Mouse (Mus musculus): Measurements from ENCODE around the gene Cdk5. TPM values are rescaled to one million over a fixed set of nuclear protein-coding genes. Genes with fewer than 3 reads are reported as not detected.
A peak's percentile ranks its signal among the peaks of the same experiment; 100 is the strongest.

The Cdk5 gene
- polyA plus RNA-seq, 1 experiment from 2014 or later: 29.3 TPM

- H3K9ac ChIP-seq (ENCODE audit: low read length): peak overlapping the region; percentile 85
- peak overlapping the region; percentile 97 for H3K4me2 ChIP-seq (replicated peaks; ENCODE audit: low read depth)
- no peaks in the 10 kb centered on the region for H3K9me3 ChIP-seq (ENCODE audit: control insufficient read depth, low read length)
- no peaks in the 10 kb centered on the region for H3K27me3 ChIP-seq (ENCODE audit: control insufficient read depth, insufficient read depth, low read length)
- H3K4me1 ChIP-seq (replicated peaks; ENCODE audit: control insufficient read depth, insufficient read depth): no peaks in the 10 kb centered on the region; the same call in 1 of the 2 replicates
- TF ChIP-seq CTCF (IDR thresholded peaks at IDR 0.05; ENCODE audit: low read depth): 0 out of 2 replicates have a peak, but pooled peaks have one; percentile 3
- TF ChIP-seq EP300 (optimal IDR thresholded peaks at IDR 0.05): no peak
- H3K27ac ChIP-seq (replicated peaks): peak overlapping the region; percentile 40; the same call in 1 of the 2 replicates
- 19% methylated on average over 5 of the region's 5 CpGs for WGBS
- no peaks in the 10 kb centered on the region for H3K36me3 ChIP-seq (ENCODE audit: control insufficient read depth, insufficient read depth, low read length)
- peak overlapping the region; percentile 79 for H3K4me3 ChIP-seq (ENCODE audit: low read depth, low read length)
- no peak for DNase-seq (ENCODE audit: low spot score)
- no peak for ATAC-seq (ENCODE audit: low FRiP score, low TSS enrichment)
Observed at GRCm38 (mm10) chr5:24453283-24453984, 30.1 kb upstream of the Cdk5 start.

GRCm38 (mm10) chr5:24452691-24453233 is 29.4 kb upstream of the Cdk5 start:
- under 1% methylated on average over 28 of the region's 29 CpGs for WGBS
- no peaks in the 10 kb centered on the region for H3K27me3 ChIP-seq (ENCODE audit: control insufficient read depth, insufficient read depth, low read length)
- ATAC-seq (ENCODE audit: low FRiP score, low TSS enrichment): no peak
- H3K36me3 ChIP-seq (ENCODE audit: control insufficient read depth, insufficient read depth, low read length): no peaks in the 10 kb centered on the region
- TF ChIP-seq CTCF (IDR thresholded peaks at IDR 0.05; ENCODE audit: low read depth) (no peak), EP300 (optimal IDR thresholded peaks at IDR 0.05) (no peak)
- peak overlapping the region; percentile 79 for H3K4me3 ChIP-seq (ENCODE audit: low read depth, low read length)
- H3K4me1 ChIP-seq (replicated peaks; ENCODE audit: control insufficient read depth, insufficient read depth): no peaks in the 10 kb centered on the region; the same call in 1 of the 2 replicates
- H3K4me2 ChIP-seq (replicated peaks; ENCODE audit: low read depth): peak overlapping the region; percentile 97
- DNase-seq (ENCODE audit: low spot score): no peak
- peak overlapping the region; percentile 92 for H3K27ac ChIP-seq (replicated peaks)
- H3K9ac ChIP-seq (ENCODE audit: low read length): peak overlapping the region; percentile 85
- no peaks in the 10 kb centered on the region for H3K9me3 ChIP-seq (ENCODE audit: control insufficient read depth, low read length)

GRCm38 (mm10) chr5:24452030-24452690 is 28.8 kb upstream of the Cdk5 start, which contains the start of gene Agap3:
Gene Agap3 (plus strand): TSS chr5:24452177.
- H3K36me3 ChIP-seq (ENCODE audit: control insufficient read depth, insufficient read depth, low read length): no peaks in the 10 kb centered on the region
- H3K9ac ChIP-seq (ENCODE audit: low read length): peak within 1 kb of the TSS; percentile 85
- whole genome bisulfite sequencing: under 1% methylated on average over 68 of the region's 85 CpGs
- DNase-seq (ENCODE audit: low spot score) (peak; percentile 48), ATAC-seq (ENCODE audit: low FRiP score, low TSS enrichment) (no peak; the same call in 1 of the 2 replicates)
- TF ChIP-seq EP300 (optimal IDR thresholded peaks at IDR 0.05) (no peak), CTCF (IDR thresholded peaks at IDR 0.05; ENCODE audit: low read depth) (no peak)
- no peaks in the 10 kb centered on the region for H3K27me3 ChIP-seq (ENCODE audit: control insufficient read depth, insufficient read depth, low read length)
- H3K4me3 ChIP-seq (ENCODE audit: low read depth, low read length): peak within 1 kb of the TSS; percentile 79
- H3K9me3 ChIP-seq (ENCODE audit: control insufficient read depth, low read length): no peaks in the 10 kb centered on the region
- H3K4me1 ChIP-seq (replicated peaks; ENCODE audit: control insufficient read depth, insufficient read depth): no peaks in the 10 kb centered on the region; the same call in 1 of the 2 replicates
- peak within 1 kb of the TSS; percentile 97 for H3K4me2 ChIP-seq (replicated peaks; ENCODE audit: low read depth)
- peak within 1 kb of the TSS; percentile 92 for H3K27ac ChIP-seq (replicated peaks)

GRCm38 (mm10) chr5:24451264-24452029 is 28.1 kb upstream of the Cdk5 start:
- H3K4me3 ChIP-seq (ENCODE audit: low read depth, low read length): peak overlapping the region; percentile 79
- TF ChIP-seq EP300 (optimal IDR thresholded peaks at IDR 0.05) (no peak), CTCF (IDR thresholded peaks at IDR 0.05; ENCODE audit: low read depth) (no peak)
- ATAC-seq (ENCODE audit: low FRiP score, low TSS enrichment): peak; percentile 75
- no peaks in the 10 kb centered on the region; the same call in 1 of the 2 replicates for H3K4me1 ChIP-seq (replicated peaks; ENCODE audit: control insufficient read depth, insufficient read depth)
- peak overlapping the region; percentile 85 for H3K9ac ChIP-seq (ENCODE audit: low read length)
- DNase-seq (ENCODE audit: low spot score): peak; percentile 91
- no peaks in the 10 kb centered on the region for H3K27me3 ChIP-seq (ENCODE audit: control insufficient read depth, insufficient read depth, low read length)
- no peaks in the 10 kb centered on the region for H3K9me3 ChIP-seq (ENCODE audit: control insufficient read depth, low read length)
- H3K36me3 ChIP-seq (ENCODE audit: control insufficient read depth, insufficient read depth, low read length): no peaks in the 10 kb centered on the region
- WGBS: 3% methylated on average over 51 of the region's 66 CpGs
- H3K27ac ChIP-seq (replicated peaks): peak overlapping the region; percentile 92
- H3K4me2 ChIP-seq (replicated peaks; ENCODE audit: low read depth): peak overlapping the region; percentile 97

DNA sequence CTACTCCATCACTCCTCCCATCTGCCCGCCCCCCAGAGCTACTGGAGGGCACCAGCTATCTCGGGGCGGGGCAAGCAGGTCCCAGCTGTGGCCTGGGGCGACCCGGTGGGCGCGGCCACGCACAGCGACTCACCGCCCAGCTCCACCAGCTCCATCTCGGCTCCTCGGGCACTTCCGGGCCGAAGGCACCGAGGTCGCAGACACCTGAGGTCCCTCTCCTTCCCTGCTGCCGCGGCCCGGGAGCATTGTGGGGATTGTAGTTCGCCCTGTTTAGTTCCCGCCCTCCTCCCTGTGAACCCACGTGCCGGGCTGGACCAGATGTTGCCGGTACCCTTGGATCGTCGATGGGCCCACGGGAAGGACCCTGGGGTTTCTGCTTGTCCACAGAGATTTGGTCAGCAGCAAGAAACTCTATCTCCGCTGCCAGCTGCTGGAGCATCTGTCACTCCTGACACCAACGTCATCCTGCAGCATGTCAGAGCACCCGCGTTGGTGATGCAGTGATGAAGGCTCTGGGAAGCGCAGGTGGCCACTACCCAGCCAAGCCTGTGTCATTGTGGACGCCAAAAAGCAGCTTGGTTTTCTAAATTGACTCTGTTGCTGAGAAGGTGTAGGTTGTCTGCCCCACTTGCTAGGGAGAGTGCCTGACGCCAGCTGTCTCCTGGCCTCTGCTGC is 24.4 kb upstream of the Cdk5 start, which contains the start of gene Tmub1:
Gene Tmub1, minus strand, starts transcription at position 231 of the 675 bp plus-strand sequence.
- TF ChIP-seq CTCF (IDR thresholded peaks at IDR 0.05; ENCODE audit: low read depth) (no peak), EP300 (optimal IDR thresholded peaks at IDR 0.05) (no peak)
- ATAC-seq (ENCODE audit: low FRiP score, low TSS enrichment): peak; percentile 76
- peaks cover 5% of the 10 kb centered on the region; the same call in 1 of the 2 replicates for H3K36me3 ChIP-seq (ENCODE audit: control insufficient read depth, insufficient read depth, low read length)
- DNase-seq (ENCODE audit: low spot score): peak; percentile 88
- H3K27me3 ChIP-seq (ENCODE audit: control insufficient read depth, insufficient read depth, low read length): no peaks in the 10 kb centered on the region
- H3K4me1 ChIP-seq (replicated peaks; ENCODE audit: control insufficient read depth, insufficient read depth): peaks cover 5% of the 10 kb centered on the region
- peak within 1 kb of the TSS; percentile 55 for H3K4me3 ChIP-seq (ENCODE audit: low read depth, low read length)
- 2% methylated on average over 33 of the region's 34 CpGs for WGBS
- H3K9ac ChIP-seq (ENCODE audit: low read length): peak within 1 kb of the TSS; percentile 61
- peak within 1 kb of the TSS; percentile 90 for H3K4me2 ChIP-seq (replicated peaks; ENCODE audit: low read depth)
- H3K27ac ChIP-seq (replicated peaks): no peak within 1 kb of the TSS
- no peaks in the 10 kb centered on the region for H3K9me3 ChIP-seq (ENCODE audit: control insufficient read depth, low read length)

All from stomach, postnatal 0 days (tissue).